Mouse (Mus musculus): ENCODE data around the gene 4931406P16Rik. TPM values are rescaled to one million over a fixed set of nuclear protein-coding genes. Genes with fewer than 3 reads are reported as not detected.

4931406P16Rik gene
- polyA plus RNA-seq, 1 experiment = 17.6 TPM

- Histone ChIP-seq H3K27ac (ENCODE audit: control insufficient read depth, insufficient read depth, low read depth, low read length) (no peak overlapping the region), H3K27me3 (ENCODE audit: control insufficient read depth, insufficient read depth, low read length) (no peaks in the 10 kb centered on the region), H3K36me3 (ENCODE audit: control insufficient read depth, insufficient read depth, low read length) (no peaks in the 10 kb centered on the region), H3K4me3 (ENCODE audit: control insufficient read depth, low read depth, low read length) (no peak overlapping the region), H3K4me1 (ENCODE audit: control insufficient read depth, insufficient read depth, low read length) (no peaks in the 10 kb centered on the region)
- no peak for TF ChIP-seq CTCF (IDR thresholded peaks at IDR 0.05; ENCODE audit: control insufficient read depth, insufficient read depth, insufficient replicate concordance, low read depth, low read length)
- no peak for TF ChIP-seq POLR2A (IDR thresholded peaks at IDR 0.05; ENCODE audit: control insufficient read depth, low read depth, low read length)
Observed at GRCm38 (mm10) chr7:34200829-34201228, 112.5 kb downstream of the 4931406P16Rik start.

- Histone ChIP-seq H3K27me3 (ENCODE audit: control insufficient read depth, insufficient read depth, low read length) (no peaks in the 10 kb centered on the region), H3K4me3 (ENCODE audit: control insufficient read depth, low read depth, low read length) (no peak overlapping the region), H3K4me1 (ENCODE audit: control insufficient read depth, insufficient read depth, low read length) (no peaks in the 10 kb centered on the region), H3K36me3 (ENCODE audit: control insufficient read depth, insufficient read depth, low read length) (peaks cover 3% of the 10 kb centered on the region; the same call in 1 of the 2 replicates), H3K27ac (ENCODE audit: control insufficient read depth, insufficient read depth, low read depth, low read length) (no peak overlapping the region)
- TF ChIP-seq CTCF (IDR thresholded peaks at IDR 0.05; ENCODE audit: control insufficient read depth, insufficient read depth, insufficient replicate concordance, low read depth, low read length) (no peak), POLR2A (IDR thresholded peaks at IDR 0.05; ENCODE audit: control insufficient read depth, low read depth, low read length) (no peak)
Observed at GRCm38 (mm10) chr7:34198346-34198745, 115.0 kb downstream of the 4931406P16Rik start.

- peak within 1 kb of the TSS; percentile 88 for H3K4me3 ChIP-seq (ENCODE audit: control insufficient read depth, low read depth, low read length)
- no peaks in the 10 kb centered on the region for H3K4me1 ChIP-seq (ENCODE audit: control insufficient read depth, insufficient read depth, low read length)
- TF ChIP-seq CTCF (IDR thresholded peaks at IDR 0.05; ENCODE audit: control insufficient read depth, insufficient read depth, insufficient replicate concordance, low read depth, low read length) (no peak), POLR2A (IDR thresholded peaks at IDR 0.05; ENCODE audit: control insufficient read depth, low read depth, low read length) (peak; percentile 86)
- no peaks in the 10 kb centered on the region for H3K27me3 ChIP-seq (ENCODE audit: control insufficient read depth, insufficient read depth, low read length)
- peaks cover 7% of the 10 kb centered on the region for H3K36me3 ChIP-seq (ENCODE audit: control insufficient read depth, insufficient read depth, low read length)
- peak within 1 kb of the TSS; percentile 92 for H3K27ac ChIP-seq (ENCODE audit: control insufficient read depth, insufficient read depth, low read depth, low read length)
Observed at GRCm38 (mm10) chr7:34196132-34197128, 116.9 kb downstream of the 4931406P16Rik start, which contains the start of gene Pdcd2l. Gene Pdcd2l (minus strand): TSS chr7:34196661.

- H3K27me3 ChIP-seq (ENCODE audit: control insufficient read depth, insufficient read depth, low read length) = no peaks in the 10 kb centered on the region
- peak overlapping the region; percentile 88 for H3K4me3 ChIP-seq (ENCODE audit: control insufficient read depth, low read depth, low read length)
- no peaks in the 10 kb centered on the region for H3K4me1 ChIP-seq (ENCODE audit: control insufficient read depth, insufficient read depth, low read length)
- peaks cover 7% of the 10 kb centered on the region for H3K36me3 ChIP-seq (ENCODE audit: control insufficient read depth, insufficient read depth, low read length)
- H3K27ac ChIP-seq (ENCODE audit: control insufficient read depth, insufficient read depth, low read depth, low read length) = no peak overlapping the region
- TF ChIP-seq CTCF (IDR thresholded peaks at IDR 0.05; ENCODE audit: control insufficient read depth, insufficient read depth, insufficient replicate concordance, low read depth, low read length) (no peak), POLR2A (IDR thresholded peaks at IDR 0.05; ENCODE audit: control insufficient read depth, low read depth, low read length) (no peak)
Observed at GRCm38 (mm10) chr7:34195632-34196031, 117.7 kb downstream of the 4931406P16Rik start.

GRCm38 (mm10) chr7:34192825-34193224 lies 120.5 kb downstream of the 4931406P16Rik start:
- H3K4me1 ChIP-seq (ENCODE audit: control insufficient read depth, insufficient read depth, low read length) = no peaks in the 10 kb centered on the region
- no peaks in the 10 kb centered on the region for H3K27me3 ChIP-seq (ENCODE audit: control insufficient read depth, insufficient read depth, low read length)
- H3K27ac ChIP-seq (ENCODE audit: control insufficient read depth, insufficient read depth, low read depth, low read length) = no peak overlapping the region
- H3K4me3 ChIP-seq (ENCODE audit: control insufficient read depth, low read depth, low read length) = no peak overlapping the region
- TF ChIP-seq POLR2A (IDR thresholded peaks at IDR 0.05; ENCODE audit: control insufficient read depth, low read depth, low read length) = no peak
- TF ChIP-seq CTCF (IDR thresholded peaks at IDR 0.05; ENCODE audit: control insufficient read depth, insufficient read depth, insufficient replicate concordance, low read depth, low read length) = no peak
- peaks cover 10% of the 10 kb centered on the region for H3K36me3 ChIP-seq (ENCODE audit: control insufficient read depth, insufficient read depth, low read length)

- Histone ChIP-seq H3K4me1 (ENCODE audit: control insufficient read depth, insufficient read depth, low read length) (no peaks in the 10 kb centered on the region), H3K4me3 (ENCODE audit: control insufficient read depth, low read depth, low read length) (no peak overlapping the region), H3K36me3 (ENCODE audit: control insufficient read depth, insufficient read depth, low read length) (peaks cover 10% of the 10 kb centered on the region), H3K27ac (ENCODE audit: control insufficient read depth, insufficient read depth, low read depth, low read length) (no peak overlapping the region), H3K27me3 (ENCODE audit: control insufficient read depth, insufficient read depth, low read length) (no peaks in the 10 kb centered on the region)
- TF ChIP-seq CTCF (IDR thresholded peaks at IDR 0.05; ENCODE audit: control insufficient read depth, insufficient read depth, insufficient replicate concordance, low read depth, low read length) = no peak
- TF ChIP-seq POLR2A (IDR thresholded peaks at IDR 0.05; ENCODE audit: control insufficient read depth, low read depth, low read length) = no peak
Observed at GRCm38 (mm10) chr7:34189376-34189989, 123.9 kb downstream of the 4931406P16Rik start.

Other genes with a start within 250 kb of the 4931406P16Rik start
- gene Scgb1b30, start 218.1 kb downstream of the 4931406P16Rik start, polyA plus RNA-seq (2012; rRNA removed) = not detected in 2 replicates
- 10.6 and 12.1 TPM in 2 replicates for gene Wtip, start 180.3 kb downstream of the 4931406P16Rik start, polyA plus RNA-seq (2012; rRNA removed)
- 56.6 and 57.1 TPM in 2 replicates for gene Uba2, start 144.0 kb downstream of the 4931406P16Rik start, polyA plus RNA-seq (2012; rRNA removed)
- gene Pdcd2l, start 116.9 kb downstream of the 4931406P16Rik start, polyA plus RNA-seq (2012; rRNA removed) = 32.1 and 34.1 TPM in 2 replicates
- gene Gpi1, start 83.2 kb downstream of the 4931406P16Rik start, polyA plus RNA-seq (2012; rRNA removed) = 456 and 474 TPM in 2 replicates
- gene Gm6096, start 62.5 kb downstream of the 4931406P16Rik start, polyA plus RNA-seq (2012; rRNA removed) = not detected in 2 replicates
- 34.0 and 36.7 TPM in 2 replicates for gene Lsm14a, start 79.8 kb upstream of the 4931406P16Rik start, polyA plus RNA-seq (2012; rRNA removed)

All from testis, adult 2 months (tissue).